Mouse (Mus musculus) intestine, embryonic 15.5 days (tissue): ENCODE data around the gene Rab40b. TPM values are rescaled to one million over a fixed set of nuclear protein-coding genes. Genes with fewer than 3 reads are reported as not detected.
"Not testable (repeated sequence)": the region's sequence is repeated elsewhere in the genome, so short reads cannot be mapped to it uniquely, and the experiment has no call there.

Experiments
- ATAC-seq: fragments of 200-750 bp; cut with Nextera tagmentation; 2 replicates; pipeline ENCODE4 v1.8.0; 2017; ENCODE audit warnings: moderate TSS enrichment, moderate library complexity
- H3K27ac ChIP-seq: fragments of 300-500 bp; sonication (generic); 2 replicates; pipeline ENCODE4 v1.5.1; 2015; ENCODE audit warnings: mild to moderate bottlenecking, inconsistent platforms
- H3K27me3 ChIP-seq: fragments of 300-500 bp; sonication (generic); replicated peaks from 2 replicates; pipeline ENCODE4 v1.6.1; 2015; ENCODE audit warnings: inconsistent platforms
- H3K36me3 ChIP-seq: fragments of 300-500 bp; sonication (generic); 2 replicates; pipeline ENCODE4 v1.6.1; 2015; ENCODE audit warnings: inconsistent platforms
- H3K4me1 ChIP-seq: fragments of 300-500 bp; sonication (generic); replicated peaks from 2 replicates; pipeline ENCODE4 v1.6.1; 2015; ENCODE audit warnings: inconsistent platforms
- H3K4me2 ChIP-seq: fragments of 300-500 bp; sonication (generic); replicated peaks from 2 replicates; pipeline ENCODE4 v1.6.1; 2015; ENCODE audit warnings: mild to moderate bottlenecking, inconsistent platforms
- H3K4me3 ChIP-seq: fragments of 300-500 bp; sonication (generic); replicated peaks from 2 replicates; pipeline ENCODE4 v1.5.1; 2015; ENCODE audit warnings: inconsistent platforms
- H3K9ac ChIP-seq: fragments of 300-500 bp; sonication (generic); 2 replicates; pipeline ENCODE4 v1.6.1; 2015; ENCODE audit warnings: inconsistent platforms
- H3K9me3 ChIP-seq: fragments of 300-500 bp; sonication (generic); 2 replicates; pipeline ENCODE4 v1.6.1; 2016; ENCODE audit warnings: inconsistent platforms
- WGBS: fragments of 180-500 bp; shearing (Covaris S2); methylation state at CpG from one replicate; pipeline ENCODE4 v1.1.7; 2015; 5-methylcytosine and 5-hydroxymethylcytosine counted together
- polyA plus RNA-seq: library from polyadenylated mRNA; unstranded; fragments of >200 nt; fragmentation: Nextera tagmentation; extraction: Ambion mirVana; gene quantifications from 2 replicates; pipeline ENCODE4 v1.2.1, GENCODE M21; 2015

The Rab40b gene
- polyA plus RNA-seq, 1 experiment from 2014 or later, result 5.4 TPM

DNA sequence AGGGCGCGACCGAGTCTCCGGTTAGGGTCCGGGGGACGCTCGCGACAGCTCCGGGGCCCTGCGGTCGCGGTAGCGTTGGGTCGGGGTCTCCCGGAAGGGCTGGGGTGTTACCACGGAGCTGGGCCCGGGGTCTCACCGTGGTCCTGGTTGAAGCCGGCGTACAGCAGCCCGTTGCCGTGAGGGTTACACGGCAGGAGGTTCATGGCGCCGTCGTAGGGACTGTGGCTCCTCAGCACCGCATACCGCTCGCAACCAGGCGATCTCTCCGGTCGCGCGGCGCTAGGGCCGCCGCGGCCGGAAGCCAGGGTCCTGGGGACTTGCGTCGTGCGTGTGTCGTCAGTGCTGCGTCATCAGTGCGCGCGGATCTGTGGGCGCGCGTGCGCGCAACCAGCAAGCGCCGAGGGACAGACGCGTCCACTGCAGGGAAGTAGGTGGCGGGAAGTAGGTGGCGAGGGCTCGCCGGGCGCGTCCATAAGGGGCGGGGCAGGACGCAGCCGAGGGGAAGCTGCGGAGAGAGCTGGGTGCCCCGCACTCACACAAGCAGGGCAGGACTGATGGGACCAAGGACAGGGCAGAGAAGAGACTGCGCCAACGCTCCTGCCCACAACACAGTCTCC lies 33.9 kb downstream of the Rab40b start, which contains the start of gene Wdr45b:
Gene Wdr45b (minus strand): TSS at position 355 of the 617 bp plus-strand sequence.
- Histone ChIP-seq H3K27ac (peak within 1 kb of the TSS; percentile 77), H3K9ac (peak within 1 kb of the TSS; percentile 84), H3K36me3 (no peaks in the 10 kb centered on the region), H3K4me1 (peaks cover 16% of the 10 kb centered on the region), H3K27me3 (no peaks in the 10 kb centered on the region), H3K9me3 (no peaks in the 10 kb centered on the region), H3K4me2 (peak within 1 kb of the TSS; percentile 76), H3K4me3 (peak within 1 kb of the TSS; percentile 84)
- under 1% methylated on average over 69 of the region's 69 CpGs for WGBS
- ATAC-seq, result peak; percentile 99

DNA sequence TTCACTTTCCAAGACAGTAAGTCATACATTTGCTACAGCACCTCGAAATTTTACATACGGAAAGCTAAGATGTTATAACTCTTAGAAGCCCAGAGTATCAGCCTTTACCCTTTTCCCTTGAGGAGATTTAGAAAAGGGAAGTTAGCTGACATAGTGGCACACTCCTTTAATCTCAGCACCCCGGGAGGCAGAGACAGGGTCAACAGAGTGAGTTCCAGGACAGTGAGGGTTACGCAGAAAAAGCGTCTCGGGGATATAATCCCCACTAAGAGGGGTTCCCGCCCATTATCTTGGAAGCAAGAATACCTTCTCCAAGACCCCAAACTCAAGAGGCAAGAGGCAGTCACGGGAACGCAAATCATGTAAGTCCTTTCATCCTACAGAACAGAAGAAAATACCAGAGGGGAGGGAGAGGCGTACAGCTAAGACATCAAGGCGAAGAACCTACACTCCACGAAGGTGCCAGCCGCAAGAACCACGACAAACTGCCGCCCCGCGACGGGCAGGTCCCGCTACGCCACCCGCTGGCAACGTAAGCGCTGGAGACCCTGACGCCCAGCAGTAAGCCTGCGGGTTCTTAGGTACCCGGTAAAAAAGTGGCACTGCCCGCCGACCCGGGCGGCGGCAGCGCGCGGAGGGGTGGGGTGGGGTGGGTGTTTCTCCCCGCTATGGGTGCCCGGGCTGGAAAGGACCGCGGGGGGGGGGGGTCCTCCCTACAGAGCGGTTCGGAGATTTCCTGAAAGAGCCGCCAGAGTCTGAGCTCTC lies 34.5 kb downstream of the Rab40b start:
- H3K9ac ChIP-seq, result peak overlapping the region; percentile 84
- no peaks in the 10 kb centered on the region for H3K36me3 ChIP-seq
- peak overlapping the region; percentile 84 for H3K4me3 ChIP-seq
- no peaks in the 10 kb centered on the region for H3K27me3 ChIP-seq
- H3K9me3 ChIP-seq, result no peaks in the 10 kb centered on the region
- peak overlapping the region; percentile 65 for H3K4me2 ChIP-seq
- ATAC-seq, result no peak; the same call in 1 of the 2 replicates
- WGBS, result 2% methylated on average over 39 of the region's 41 CpGs
- peak overlapping the region; percentile 53 for H3K27ac ChIP-seq
- H3K4me1 ChIP-seq, result peaks cover 16% of the 10 kb centered on the region

DNA sequence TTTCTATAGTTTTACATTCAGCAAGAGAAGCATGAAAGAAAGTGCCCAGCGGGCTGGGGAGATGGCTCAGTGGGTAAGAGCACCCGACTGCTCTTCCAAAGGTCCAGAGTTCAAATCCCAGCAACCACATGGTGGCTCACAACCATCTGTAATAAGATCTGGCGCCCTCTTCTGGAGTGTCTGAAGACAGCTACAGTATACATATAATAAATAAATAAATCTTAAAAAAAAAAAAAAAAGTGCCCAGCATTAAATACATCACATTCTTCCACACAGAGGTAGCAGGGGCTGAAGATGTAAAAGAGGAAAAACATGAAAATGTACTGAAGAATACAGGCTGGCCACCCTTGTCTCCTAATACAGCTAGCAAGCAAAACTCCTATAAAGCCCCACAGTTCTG lies 39.3 kb downstream of the Rab40b start:
- H3K27ac ChIP-seq, H3K4me3 ChIP-seq, H3K4me2 ChIP-seq, H3K9me3 ChIP-seq, ATAC-seq, H3K9ac ChIP-seq, H3K36me3 ChIP-seq, H3K27me3 ChIP-seq: not testable (repeated sequence)
- H3K4me1 ChIP-seq, result peaks cover 11% of the 10 kb centered on the region
- WGBS, result 80% methylated on average over 3 of the region's 3 CpGs

DNA sequence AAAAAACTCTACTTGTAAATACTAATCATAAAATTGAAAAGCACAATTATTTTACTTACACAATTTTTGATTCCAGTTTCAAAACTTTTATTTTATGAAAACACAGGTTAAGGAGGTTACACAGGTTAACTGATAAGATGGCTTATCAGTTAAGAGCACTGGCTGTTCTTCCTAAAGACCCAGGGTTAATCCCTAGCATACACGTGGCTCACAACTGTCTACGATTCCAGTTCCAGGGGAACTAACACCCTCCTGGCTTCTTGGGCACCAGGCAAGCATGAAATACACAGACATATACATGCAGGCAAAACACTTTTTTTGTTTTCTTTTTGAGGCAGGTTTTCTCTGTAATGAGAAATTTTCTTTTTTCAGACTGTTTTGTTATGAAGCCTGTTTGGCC lies 39.9 kb downstream of the Rab40b start:
- 75% methylated on average over 2 of the region's 2 CpGs for WGBS
- no peaks in the 10 kb centered on the region for H3K9me3 ChIP-seq
- no peak overlapping the region for H3K9ac ChIP-seq
- H3K4me2 ChIP-seq, result no peak overlapping the region
- H3K4me3 ChIP-seq, result no peak overlapping the region
- peaks cover 8% of the 10 kb centered on the region for H3K4me1 ChIP-seq
- no peak overlapping the region for H3K27ac ChIP-seq
- no peaks in the 10 kb centered on the region for H3K27me3 ChIP-seq
- 0 out of 2 replicates have a peak, but pooled peaks cover 7% of the 10 kb centered on the region for H3K36me3 ChIP-seq
- no peak for ATAC-seq

DNA sequence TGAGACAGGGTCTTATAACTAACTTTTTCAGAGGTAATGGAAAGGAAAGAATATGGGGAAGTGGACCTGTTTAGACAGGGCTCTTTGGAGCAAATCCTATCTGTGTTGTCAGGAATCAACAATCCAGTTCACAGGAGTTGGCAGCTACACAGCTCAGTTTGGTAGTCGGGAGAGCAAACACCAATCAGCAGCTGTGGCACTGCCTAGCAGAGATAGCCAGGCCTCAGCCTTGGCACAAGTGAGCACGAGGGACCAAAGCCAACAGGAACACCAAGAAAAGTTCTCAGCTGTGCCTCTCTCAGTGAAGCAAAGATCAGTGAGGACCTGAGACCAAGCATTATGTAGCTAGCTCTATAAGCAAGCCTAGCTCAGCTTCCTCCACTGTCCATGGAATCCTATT lies 41.0 kb downstream of the Rab40b start:
- Histone ChIP-seq H3K36me3 (0 out of 2 replicates have a peak, but pooled peaks cover 7% of the 10 kb centered on the region), H3K4me1 (no peaks in the 10 kb centered on the region), H3K27me3 (no peaks in the 10 kb centered on the region), H3K27ac (no peak overlapping the region), H3K9ac (no peak overlapping the region), H3K9me3 (no peaks in the 10 kb centered on the region), H3K4me3 (no peak overlapping the region), H3K4me2 (no peak overlapping the region)
- no peak for ATAC-seq
- 90% methylated on average over 2 of the region's 2 CpGs for WGBS

DNA sequence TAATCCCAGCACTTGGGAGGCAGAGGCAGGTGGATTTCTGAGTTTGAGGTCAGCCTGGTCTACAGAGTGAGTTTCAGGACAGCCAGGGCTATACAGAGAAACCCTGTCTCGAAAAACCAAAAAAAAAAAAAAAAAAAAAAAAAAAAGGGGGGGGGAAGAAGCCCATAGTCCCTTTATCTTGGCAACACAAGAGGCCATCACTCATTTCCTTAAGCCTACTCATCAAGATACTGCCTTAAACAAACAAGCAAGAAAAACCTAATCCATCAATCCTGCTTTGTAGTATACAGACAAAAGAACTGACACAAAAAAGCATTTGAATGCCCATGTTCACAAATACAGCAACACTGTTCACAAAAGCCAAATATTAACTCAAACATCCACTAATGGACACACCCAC lies 45.6 kb downstream of the Rab40b start:
- H3K27me3 ChIP-seq, H3K27ac ChIP-seq, ATAC-seq, H3K9me3 ChIP-seq, H3K36me3 ChIP-seq, H3K4me3 ChIP-seq, H3K4me2 ChIP-seq, H3K9ac ChIP-seq, H3K4me1 ChIP-seq: not testable (repeated sequence)
- WGBS, result no CpG with 5 or more reads among the region's 1 CpGs

DNA sequence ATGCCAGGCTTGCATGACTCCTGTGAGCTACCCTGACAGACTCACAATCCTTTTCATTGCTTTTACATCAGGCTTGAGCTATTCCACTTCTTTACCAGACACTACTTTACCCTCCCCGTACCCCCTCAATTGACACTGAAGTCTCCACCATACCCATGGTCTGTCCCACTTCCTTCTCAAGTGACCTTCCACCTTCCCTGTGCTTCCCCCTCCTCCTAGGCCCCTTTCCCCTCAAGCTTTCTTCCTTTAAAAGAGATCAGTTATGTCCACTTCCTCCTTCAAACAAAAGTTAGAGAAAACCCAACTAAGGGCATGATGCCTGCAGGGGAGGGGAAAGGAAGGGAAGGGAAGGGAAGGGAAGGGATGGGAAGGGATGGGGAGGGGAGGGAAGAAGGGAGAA lies 47.8 kb downstream of the Rab40b start:
- no peak overlapping the region for H3K9ac ChIP-seq
- 79% methylated on average over 1 of the region's 1 CpGs for WGBS
- no peak overlapping the region for H3K27ac ChIP-seq
- H3K4me2 ChIP-seq, result no peak overlapping the region
- ATAC-seq, result no peak
- H3K27me3 ChIP-seq, result no peaks in the 10 kb centered on the region
- peaks cover 5% of the 10 kb centered on the region for H3K36me3 ChIP-seq
- H3K4me3 ChIP-seq, result no peak overlapping the region
- no peaks in the 10 kb centered on the region for H3K4me1 ChIP-seq
- no peaks in the 10 kb centered on the region for H3K9me3 ChIP-seq

DNA sequence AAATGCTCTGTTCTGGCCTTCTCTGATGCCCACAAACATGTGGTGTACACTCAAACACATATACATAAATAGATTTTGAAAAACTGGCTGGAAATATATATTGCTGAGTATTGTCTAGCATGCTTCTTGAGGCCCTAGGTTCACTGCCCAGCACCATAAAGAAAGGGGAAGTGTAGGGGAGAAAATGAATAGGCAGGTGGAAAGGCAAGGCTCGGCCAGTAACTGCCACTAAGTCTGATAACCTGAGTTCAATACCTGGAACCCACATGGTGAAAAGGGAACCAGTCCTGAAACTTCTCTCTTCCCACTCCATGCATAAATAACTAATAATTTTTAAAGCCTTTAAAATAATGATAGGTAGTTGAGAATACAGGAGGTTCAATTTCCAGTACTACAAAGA lies 48.4 kb downstream of the Rab40b start:
- 96% methylated on average over 1 of the region's 1 CpGs for WGBS

DNA sequence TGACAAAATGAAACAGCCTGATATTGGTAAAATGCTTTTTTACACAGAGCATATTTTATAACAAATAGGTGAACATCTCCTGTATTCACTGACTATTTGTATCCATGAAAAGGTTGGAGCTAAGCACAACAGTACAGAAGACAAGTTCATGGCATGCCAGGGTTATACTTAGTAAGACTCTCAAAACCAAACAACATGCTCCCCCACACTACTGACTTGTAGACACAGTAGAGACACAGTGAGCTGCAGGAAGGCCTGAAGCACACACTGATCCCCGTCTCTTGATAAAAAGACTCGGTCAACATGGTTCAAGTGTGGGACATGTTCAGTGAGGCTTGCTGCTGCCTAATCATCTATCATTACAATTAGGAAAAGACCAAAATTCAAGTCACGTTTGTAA lies 56.4 kb downstream of the Rab40b start:
- H3K4me2 ChIP-seq, result no peak overlapping the region
- no peak overlapping the region for H3K9ac ChIP-seq
- no peak for ATAC-seq
- H3K27me3 ChIP-seq, result no peaks in the 10 kb centered on the region
- no peaks in the 10 kb centered on the region for H3K4me1 ChIP-seq
- peaks cover 38% of the 10 kb centered on the region for H3K36me3 ChIP-seq
- no peak overlapping the region for H3K4me3 ChIP-seq
- WGBS, result 88% methylated on average over 3 of the region's 3 CpGs
- no peaks in the 10 kb centered on the region for H3K9me3 ChIP-seq
- H3K27ac ChIP-seq, result no peak overlapping the region

More for the DNA sequence above, 48.4 kb downstream of the Rab40b start:
- H3K27ac ChIP-seq, result no peak overlapping the region
- H3K9me3 ChIP-seq, result no peaks in the 10 kb centered on the region
- no peaks in the 10 kb centered on the region for H3K4me1 ChIP-seq
- ATAC-seq, result no peak
- peaks cover 7% of the 10 kb centered on the region for H3K36me3 ChIP-seq
- no peak overlapping the region for H3K4me3 ChIP-seq
- H3K27me3 ChIP-seq, result no peaks in the 10 kb centered on the region
- H3K9ac ChIP-seq, result no peak overlapping the region
- H3K4me2 ChIP-seq, result no peak overlapping the region

DNA sequence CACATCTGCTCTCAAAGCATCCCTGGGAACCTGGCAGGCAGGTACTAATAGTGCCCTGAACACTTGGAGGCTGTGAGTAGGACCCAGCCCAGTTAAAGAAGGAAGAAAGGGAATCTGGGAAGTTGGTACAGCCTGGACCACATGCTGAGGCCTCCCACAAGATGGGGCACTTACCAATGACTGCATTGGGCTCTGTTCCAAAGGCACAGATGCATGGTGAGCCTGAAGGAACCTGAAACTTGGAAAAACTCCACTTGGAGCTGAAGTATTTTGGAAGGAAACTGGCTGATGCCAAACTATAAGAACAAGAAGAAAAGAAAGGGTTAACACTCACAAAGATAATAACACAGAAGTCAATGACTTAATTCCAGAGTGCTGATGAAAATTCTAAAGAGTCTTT lies 59.4 kb downstream of the Rab40b start:
- no peak overlapping the region for H3K27ac ChIP-seq
- H3K9ac ChIP-seq, result no peak overlapping the region
- H3K36me3 ChIP-seq, result peaks cover 22% of the 10 kb centered on the region
- no peak overlapping the region for H3K4me3 ChIP-seq
- H3K4me2 ChIP-seq, result no peak overlapping the region
- H3K9me3 ChIP-seq, result no peaks in the 10 kb centered on the region
- no peaks in the 10 kb centered on the region for H3K27me3 ChIP-seq
- H3K4me1 ChIP-seq, result no peaks in the 10 kb centered on the region
- no peak for ATAC-seq

DNA sequence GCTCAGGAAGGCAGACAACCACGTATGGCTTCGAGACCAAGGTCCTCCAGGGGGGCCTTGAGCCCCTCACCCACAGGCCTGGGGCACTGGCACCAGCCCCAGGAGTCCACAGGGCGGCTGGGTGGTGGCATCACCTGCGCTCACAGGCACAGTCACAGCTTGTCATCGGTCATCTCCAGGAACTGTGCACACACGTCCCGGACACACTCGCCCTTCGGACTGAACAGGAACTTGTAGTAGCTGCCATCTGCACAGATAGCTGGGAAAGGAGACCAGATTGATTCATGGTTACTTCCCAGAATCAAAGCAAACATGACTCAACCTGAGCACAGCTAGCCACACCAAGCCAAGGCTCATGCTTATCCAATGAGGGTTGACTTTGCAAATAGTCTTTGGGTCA lies 59.8 kb downstream of the Rab40b start:
- no peak for ATAC-seq
- 92% methylated on average over 9 of the region's 9 CpGs for WGBS

DNA sequence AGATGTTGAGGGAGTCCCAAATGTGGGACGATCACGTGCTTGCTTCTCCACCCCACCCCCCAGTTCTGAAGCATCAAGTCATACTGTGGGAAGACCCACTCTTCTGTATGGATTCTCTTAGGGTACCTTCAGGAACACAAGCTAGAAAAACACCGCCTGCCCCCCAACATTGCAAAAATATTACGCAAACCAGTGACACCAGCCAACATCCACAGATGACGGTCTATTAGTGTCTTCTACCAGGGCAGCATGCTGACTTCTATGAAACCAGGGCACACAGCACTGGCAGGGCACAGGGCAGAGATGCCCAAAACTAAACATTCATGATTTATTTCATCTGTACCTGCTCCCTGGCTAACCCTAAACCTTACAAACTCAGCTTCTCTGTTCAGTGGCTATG lies 61.4 kb downstream of the Rab40b start:
- no peak for ATAC-seq
- Histone ChIP-seq H3K27me3 (no peaks in the 10 kb centered on the region), H3K9me3 (no peaks in the 10 kb centered on the region), H3K4me1 (no peaks in the 10 kb centered on the region), H3K4me3 (no peak overlapping the region), H3K27ac (no peak overlapping the region), H3K4me2 (no peak overlapping the region), H3K9ac (no peak overlapping the region), H3K36me3 (peaks cover 17% of the 10 kb centered on the region)
- 93% methylated on average over 5 of the region's 5 CpGs for WGBS

More for the DNA sequence above, 59.8 kb downstream of the Rab40b start:
- H3K9me3 ChIP-seq, result no peaks in the 10 kb centered on the region
- H3K36me3 ChIP-seq, result peaks cover 22% of the 10 kb centered on the region
- H3K4me1 ChIP-seq, result no peaks in the 10 kb centered on the region
- H3K27ac ChIP-seq, result no peak overlapping the region
- H3K9ac ChIP-seq, result no peak overlapping the region
- no peak overlapping the region for H3K4me2 ChIP-seq
- H3K4me3 ChIP-seq, result no peak overlapping the region
- H3K27me3 ChIP-seq, result no peaks in the 10 kb centered on the region

DNA sequence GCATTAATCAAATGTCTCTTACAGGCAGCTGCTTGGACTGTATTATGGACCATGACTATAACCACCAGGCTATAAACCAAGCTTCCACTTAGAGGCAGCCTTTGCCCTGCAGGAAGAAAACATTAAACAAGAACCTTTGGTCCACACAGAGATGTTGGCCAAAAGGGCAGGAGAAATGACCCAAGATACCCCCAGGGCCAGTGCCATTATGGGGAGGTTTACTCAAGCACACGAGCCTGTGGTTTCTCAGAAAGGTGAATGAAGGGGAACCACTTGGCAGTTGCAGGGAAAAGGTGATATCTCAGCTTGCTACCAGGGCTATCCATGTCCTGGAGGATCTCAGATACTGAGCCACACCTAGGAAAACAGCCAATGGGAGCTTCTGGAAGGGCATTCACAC lies 62.0 kb downstream of the Rab40b start:
- no peaks in the 10 kb centered on the region for H3K27me3 ChIP-seq
- no peak overlapping the region for H3K9ac ChIP-seq
- no peak overlapping the region for H3K27ac ChIP-seq
- ATAC-seq, result no peak
- peaks cover 17% of the 10 kb centered on the region for H3K36me3 ChIP-seq
- H3K4me1 ChIP-seq, result no peaks in the 10 kb centered on the region
- 64% methylated on average over 1 of the region's 1 CpGs for WGBS
- H3K9me3 ChIP-seq, result no peaks in the 10 kb centered on the region
- H3K4me3 ChIP-seq, result no peak overlapping the region
- no peak overlapping the region for H3K4me2 ChIP-seq
